Comparison of ENCODE assay signal across 7 mouse cellular contexts in genomic region chr1:125759972-125760695, GRCm38 (mm10).
A peak's percentile ranks its signal among the peaks of the same experiment; 100 is the strongest.
DNase-seq lines count a peak whose midpoint lies in the region; ATAC-seq and TF ChIP-seq lines count a peak whose summit lies in the region.

No protein-coding gene starts in this region.

- H3K9me3 ChIP-seq in heart, embryonic 15.5 days (replicated peaks) = no peaks in the 10 kb centered on the region
- no peaks in the 10 kb centered on the region for H3K9me3 ChIP-seq in lung, embryonic 14.5 days (ENCODE audit: low read depth, low read length)

- TF ChIP-seq CTCF in lung, embryonic 14.5 days (IDR thresholded peaks at IDR 0.05; ENCODE audit: low read depth) = no peak

- no peak overlapping the region for H3K4me3 ChIP-seq in heart, embryonic 15.5 days
- H3K4me3 ChIP-seq in lung, embryonic 14.5 days (ENCODE audit: low read depth, low read length) = no peak overlapping the region

- peak; percentile 36 for DNase-seq in urinary bladder, postnatal 25 days (ENCODE audit: low spot score)
- no peak for DNase-seq in urinary bladder, postnatal 10 days (ENCODE audit: low spot score)
- peak; percentile 44 to 59 for DNase-seq in cerebellum, postnatal 36 days
- peak; percentile 82 for DNase-seq in lung, embryonic 14.5 days
- DNase-seq in testis, postnatal 14 days (ENCODE audit: low spot score) = peak; percentile 5

- no peaks in the 10 kb centered on the region; the same call in 1 of the 2 replicates for H3K4me1 ChIP-seq in heart, embryonic 15.5 days (replicated peaks)
- H3K4me1 ChIP-seq in lung, embryonic 14.5 days (ENCODE audit: insufficient read depth) = peaks cover 6% of the 10 kb centered on the region

- peak overlapping the region; percentile 48 for H3K4me2 ChIP-seq in heart, embryonic 15.5 days
- H3K4me2 ChIP-seq in lung, embryonic 14.5 days = peak overlapping the region; percentile 8; the same call in 1 of the 2 replicates

- no peaks in the 10 kb centered on the region for H3K36me3 ChIP-seq in heart, embryonic 15.5 days
- no peaks in the 10 kb centered on the region for H3K36me3 ChIP-seq in lung, embryonic 14.5 days (ENCODE audit: insufficient read depth)

- no peaks in the 10 kb centered on the region for H3K27me3 ChIP-seq in heart, embryonic 15.5 days
- no peaks in the 10 kb centered on the region for H3K27me3 ChIP-seq in lung, embryonic 14.5 days (ENCODE audit: insufficient read depth, low read length)

- H3K27ac ChIP-seq in heart, embryonic 15.5 days = no peak overlapping the region
- H3K27ac ChIP-seq in lung, embryonic 14.5 days (ENCODE audit: low read depth) = no peak overlapping the region

- peak; percentile 72 for ATAC-seq in heart, embryonic 15.5 days (replicated peaks; ENCODE audit: insufficient number of reproducible peaks, insufficient read depth, low FRiP score, low read depth)
- peak; percentile 79 for ATAC-seq in lung, embryonic 14.5 days (ENCODE audit: insufficient read depth)
- no peak for ATAC-seq in CD4-positive, CD25-positive, alpha-beta regulatory T cell, adult 4 months

- H3K9ac ChIP-seq in heart, embryonic 15.5 days = no peak overlapping the region
- H3K9ac ChIP-seq in lung, embryonic 14.5 days = no peak overlapping the region

- WGBS in heart, embryonic 15.5 days = 35% methylated on average over 15 of the region's 15 CpGs
- 28% methylated on average over 15 of the region's 15 CpGs for WGBS in lung, embryonic 14.5 days
